Mouse (Mus musculus) neutrophil, adult 5-6 weeks (primary cell): ENCODE results near the gene Ltb. TPM values are rescaled to one million over a fixed set of nuclear protein-coding genes. Genes with fewer than 3 reads are reported as not detected.
A peak's percentile ranks its signal among the peaks of the same experiment; 100 is the strongest.

Experiments used
- ATAC-seq: fragments of 151-379, 151-347 bp; 2 replicates; pipeline ENCODE4 v1.8.0; 2017; ENCODE audit warnings: mild to moderate bottlenecking, moderate TSS enrichment; ENCODE audit not compliant: insufficient number of reproducible peaks, poor library complexity, low FRiP score, severe bottlenecking; ENCODE audit errors: extremely low read depth
- total RNA-seq: library from RNA; stranded (forward); fragments of 200-1000 nt; gene quantifications from 2 replicates; pipeline ENCODE4 v1.2.3, GENCODE M21; 2017

Ltb gene
- total RNA-seq, 1 experiment from 2014 or later = 212 TPM

GRCm38 (mm10) chr17:35237504-35237903 lies 43.3 kb downstream of the Ltb start:
- no peak for ATAC-seq

- no peak for ATAC-seq
Measured at GRCm38 (mm10) chr17:35239700-35240099, 45.5 kb downstream of the Ltb start.

DNA sequence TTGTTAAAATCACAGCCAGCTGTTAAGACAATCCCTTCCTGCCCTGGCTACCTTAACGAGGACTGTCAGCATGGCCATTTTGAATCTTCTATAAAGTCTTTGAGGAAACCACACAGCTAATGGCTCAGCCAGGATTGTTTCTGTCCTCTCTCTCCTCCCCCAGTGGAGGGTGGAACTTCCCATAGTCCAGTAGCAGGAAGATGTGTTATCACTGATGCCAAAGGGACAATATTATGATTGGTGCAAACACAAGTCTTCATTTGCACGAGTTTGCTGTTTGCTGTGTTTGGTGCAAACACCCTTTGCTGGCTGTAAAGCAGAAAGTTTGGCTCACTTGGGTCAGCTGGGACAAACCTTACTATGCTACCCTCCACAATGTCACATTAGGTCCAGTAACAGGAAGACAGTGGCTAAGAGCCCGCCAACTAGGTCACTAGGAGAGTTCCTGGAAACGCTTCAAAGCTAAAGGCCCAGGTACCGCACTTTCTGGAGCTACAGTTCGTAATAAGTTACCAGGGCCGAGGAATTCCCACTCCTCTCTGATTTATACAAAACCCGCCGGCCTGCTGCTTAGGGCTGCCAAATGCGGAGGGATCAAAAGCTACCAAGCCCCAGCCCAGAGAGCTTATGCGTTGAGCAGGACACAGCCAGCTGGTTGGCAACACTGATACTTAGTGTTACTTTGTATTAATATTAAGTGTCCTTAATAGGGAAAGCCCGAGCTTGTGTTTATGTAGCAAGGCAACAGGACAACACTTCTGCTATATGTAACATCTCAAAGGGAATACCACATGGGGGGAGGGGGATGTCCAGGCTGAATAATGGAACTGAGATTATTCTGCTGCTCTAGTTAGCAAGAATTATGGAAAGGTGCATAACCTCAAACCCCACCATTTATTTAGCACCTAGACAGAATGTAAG lies 46.4 kb downstream of the Ltb start:
- no peak for ATAC-seq

- ATAC-seq = peak; percentile 65
Measured at GRCm38 (mm10) chr17:35241305-35242014, 47.2 kb downstream of the Ltb start, which contains the start of gene Ddx39b. Gene Ddx39b (plus strand): TSS chr17:35241746.

GRCm38 (mm10) chr17:35242015-35242941 lies 48.0 kb downstream of the Ltb start:
- ATAC-seq = peak; percentile 43

- ATAC-seq = no peak
Measured at GRCm38 (mm10) chr17:35243086-35243485, 48.8 kb downstream of the Ltb start.

- ATAC-seq = no peak
Measured at GRCm38 (mm10) chr17:35244999-35245398, 50.8 kb downstream of the Ltb start.

Other genes starting within 250 kb of the Ltb start
- 5.9 and 8.0 TPM in 2 replicates for gene Hspa1b, start 235.2 kb upstream of the Ltb start, total RNA-seq
- not detected in 2 replicates for gene Gm20481, start 224.5 kb upstream of the Ltb start, total RNA-seq
- gene Hspa1a, start 222.3 kb upstream of the Ltb start, total RNA-seq = 5.6 and 6.4 TPM in 2 replicates
- not detected in 2 replicates for gene Hspa1l, start 221.7 kb upstream of the Ltb start, total RNA-seq
- 10.1 and 11.4 TPM in 2 replicates for gene Lsm2, start 212.6 kb upstream of the Ltb start, total RNA-seq
- 243 and 266 TPM in 2 replicates for gene Vars, start 193.5 kb upstream of the Ltb start, total RNA-seq
- gene Vwa7, start 177.9 kb upstream of the Ltb start, total RNA-seq = 0.61 and 1.2 TPM in 2 replicates
- 2.0 and 2.6 TPM in 2 replicates for gene Sapcd1, start 166.4 kb upstream of the Ltb start, total RNA-seq
- gene Msh5, start 147.7 kb upstream of the Ltb start, total RNA-seq = 4.7 and 7.0 TPM in 2 replicates
- 394 and 439 TPM in 2 replicates for gene Clic1, start 144.5 kb upstream of the Ltb start, total RNA-seq
- 4.5 and 8.1 TPM in 2 replicates for gene Ddah2, start 135.4 kb upstream of the Ltb start, total RNA-seq
- 0.49 TPM in 1 of 2 replicates, not detected in the other for gene Ly6g6c, start 129.1 kb upstream of the Ltb start, total RNA-seq
- 1.5 and 2.1 TPM in 2 replicates for gene Mpig6b, start 128.3 kb upstream of the Ltb start, total RNA-seq
- gene Ly6g6e, start 117.5 kb upstream of the Ltb start, total RNA-seq = not detected in 2 replicates
- not detected in 2 replicates for gene Ly6g6d, start 116.4 kb upstream of the Ltb start, total RNA-seq
- 0.49 TPM in 1 of 2 replicates, not detected in the other for gene Ly6g6f, start 108.8 kb upstream of the Ltb start, total RNA-seq
- gene Abhd16a, start 105.2 kb upstream of the Ltb start, total RNA-seq = 33.2 and 43.8 TPM in 2 replicates
- gene Ly6g5c, start 86.2 kb upstream of the Ltb start, total RNA-seq = not detected in 2 replicates
- gene Ly6g5b, start 79.0 kb upstream of the Ltb start, total RNA-seq = 0.58 and 1.5 TPM in 2 replicates
- gene Gpank1, start 73.0 kb upstream of the Ltb start, total RNA-seq = 73.7 and 74.5 TPM in 2 replicates
- gene Csnk2b, start 72.4 kb upstream of the Ltb start, total RNA-seq = 214 and 240 TPM in 2 replicates
- 36.5 and 48.5 TPM in 2 replicates for gene D17H6S53E, start 68.1 kb upstream of the Ltb start, total RNA-seq
- gene Apom, start 62.4 kb upstream of the Ltb start, total RNA-seq = 0.58 TPM in 1 of 2 replicates, not detected in the other
- 159 and 160 TPM in 2 replicates for gene Bag6, start 59.3 kb upstream of the Ltb start, total RNA-seq
- 73.3 and 76.1 TPM in 2 replicates for gene Prrc2a, start 29.5 kb upstream of the Ltb start, total RNA-seq
- 5.3 and 8.0 TPM in 2 replicates for gene Aif1, start 18.4 kb upstream of the Ltb start, total RNA-seq
- gene Lst1, start 6.0 kb upstream of the Ltb start, total RNA-seq = 534 and 685 TPM in 2 replicates
- gene Tnf, start 7.6 kb downstream of the Ltb start, total RNA-seq = 16.4 and 18.2 TPM in 2 replicates
- 6.6 and 9.9 TPM in 2 replicates for gene Lta, start 10.9 kb downstream of the Ltb start, total RNA-seq
- 2.1 TPM in 1 of 2 replicates, not detected in the other for gene Gm16181, start 26.4 kb downstream of the Ltb start, total RNA-seq
- gene Atp6v1g2, start 39.2 kb downstream of the Ltb start, total RNA-seq = 5.0 and 6.5 TPM in 2 replicates
- gene Nfkbil1, start 41.4 kb downstream of the Ltb start, total RNA-seq = 10.8 and 11.3 TPM in 2 replicates
- 156 and 158 TPM in 2 replicates for gene Ddx39b, start 47.3 kb downstream of the Ltb start, total RNA-seq
- gene H2-D1, start 68.3 kb downstream of the Ltb start, total RNA-seq = 2,114 and 2,381 TPM in 2 replicates
- gene H2-Q1, start 126.0 kb downstream of the Ltb start, total RNA-seq = 0.12 TPM in 1 of 2 replicates, not detected in the other
- gene H2-Q2, start 147.8 kb downstream of the Ltb start, total RNA-seq = not detected in 2 replicates
- gene H2-Q4, start 185.2 kb downstream of the Ltb start, total RNA-seq = 170 and 176 TPM in 2 replicates
- gene H2-Q6, start 230.4 kb downstream of the Ltb start, total RNA-seq = 259 and 274 TPM in 2 replicates
- gene H2-Q7, start 244.7 kb downstream of the Ltb start, total RNA-seq = 160 and 166 TPM in 2 replicates